Mouse (Mus musculus): ENCODE results near the gene Rhou.

Rhou gene

DNA sequence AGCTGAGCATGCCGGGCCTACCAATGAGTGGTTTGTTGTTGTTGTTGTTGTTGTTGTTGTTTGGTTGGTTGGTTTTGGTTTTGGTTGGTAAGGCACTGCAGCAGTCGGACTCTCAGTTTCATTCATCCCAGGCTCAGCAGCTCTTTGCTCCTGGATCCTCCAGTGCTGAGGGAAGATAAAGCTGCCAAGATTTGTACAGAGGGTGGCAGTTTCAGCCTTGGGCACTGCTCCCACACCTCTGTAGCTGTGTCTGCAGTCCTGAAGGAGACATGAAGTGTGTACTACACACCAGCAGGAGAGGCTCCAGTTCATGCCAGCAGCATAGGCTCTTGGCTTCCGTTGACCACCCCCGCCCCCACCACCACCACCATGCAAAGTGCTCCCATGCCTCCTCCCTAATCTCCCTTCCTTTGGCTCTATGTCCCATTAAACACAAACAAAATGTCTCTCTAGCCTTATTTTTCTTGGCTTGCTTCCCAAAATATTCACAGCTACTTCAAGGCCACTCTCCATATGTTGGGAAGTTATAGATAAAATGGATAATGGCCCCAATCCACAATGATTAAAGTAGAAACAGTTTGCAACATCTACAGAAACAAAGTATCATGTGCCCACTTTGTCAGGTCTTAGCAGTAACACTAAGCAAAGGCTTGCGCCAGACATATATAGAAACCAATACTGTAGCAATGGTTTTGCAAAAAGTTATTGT, 2.2 kb upstream of the Rhou start:
- DNase-seq (ENCODE audit: extremely low spot score) = no peak

DNA sequence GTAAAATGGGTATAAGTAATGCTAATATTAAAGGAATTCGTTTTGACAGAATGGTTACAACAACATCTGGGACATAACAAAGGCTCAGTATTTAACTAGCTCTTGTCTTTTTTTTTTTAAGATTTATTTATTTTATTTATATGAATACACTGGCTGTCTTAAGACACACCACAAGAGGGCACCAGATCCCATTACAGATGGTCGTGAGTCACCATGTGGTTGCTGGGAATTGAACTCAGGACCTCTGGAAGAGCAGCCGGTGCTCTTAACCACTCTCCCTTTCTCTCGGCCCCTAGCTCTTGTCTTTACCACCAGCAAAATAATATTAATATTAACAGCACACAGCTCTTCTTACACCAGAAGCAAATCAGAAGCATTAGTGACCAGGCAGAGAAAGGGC, 1.1 kb upstream of the Rhou start:
- DNase-seq (ENCODE audit: extremely low spot score) = no peak

DNA sequence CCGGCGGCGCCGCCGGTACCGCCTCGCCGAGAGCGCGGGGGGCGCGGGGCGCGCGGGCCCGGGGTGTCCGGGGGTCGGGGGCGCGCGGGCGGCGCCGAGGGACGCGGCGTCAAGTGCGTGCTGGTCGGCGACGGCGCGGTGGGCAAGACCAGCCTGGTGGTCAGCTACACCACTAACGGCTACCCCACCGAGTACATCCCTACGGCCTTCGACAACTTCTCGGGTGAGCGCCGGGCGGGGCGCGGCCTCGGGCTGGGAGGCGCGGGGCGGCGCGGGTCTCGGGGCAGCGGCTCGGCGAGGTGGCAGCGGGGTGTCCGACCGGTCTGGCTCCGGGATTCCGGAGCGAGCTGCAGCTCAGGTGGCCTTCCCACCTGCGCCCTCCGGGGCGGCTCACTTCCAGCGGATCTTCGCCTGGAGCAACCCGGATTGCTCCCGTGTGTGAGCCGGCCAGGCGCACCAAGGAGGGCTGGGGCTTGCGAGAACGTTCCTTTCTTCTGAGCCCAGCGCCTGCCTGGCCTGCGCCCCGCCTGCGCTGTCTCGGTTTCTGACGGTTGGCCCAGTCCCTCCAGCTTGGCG, 353 bp downstream of the Rhou start:
- DNase-seq (ENCODE audit: extremely low spot score) = peak; percentile 79

DNA sequence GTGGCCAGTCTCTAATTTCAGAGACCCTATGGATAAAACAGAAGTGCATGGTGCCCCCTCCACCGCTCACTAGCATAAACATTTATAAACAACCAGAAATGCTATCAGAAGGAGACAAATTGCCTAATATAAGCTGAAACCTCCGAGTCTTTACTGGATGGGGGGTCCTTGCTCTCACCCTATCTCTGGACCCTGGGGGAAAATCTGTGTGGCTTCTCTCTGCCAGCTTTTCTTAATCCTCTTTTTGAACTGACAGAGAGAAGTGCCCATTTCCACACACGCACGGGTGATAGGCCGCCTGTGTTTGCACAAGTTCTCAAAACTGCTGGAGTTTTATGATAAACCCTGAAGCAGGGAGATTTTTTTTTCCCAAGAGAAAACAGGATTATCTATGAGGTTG, 1.0 kb downstream of the Rhou start:
- no peak for DNase-seq (ENCODE audit: extremely low spot score)

DNA sequence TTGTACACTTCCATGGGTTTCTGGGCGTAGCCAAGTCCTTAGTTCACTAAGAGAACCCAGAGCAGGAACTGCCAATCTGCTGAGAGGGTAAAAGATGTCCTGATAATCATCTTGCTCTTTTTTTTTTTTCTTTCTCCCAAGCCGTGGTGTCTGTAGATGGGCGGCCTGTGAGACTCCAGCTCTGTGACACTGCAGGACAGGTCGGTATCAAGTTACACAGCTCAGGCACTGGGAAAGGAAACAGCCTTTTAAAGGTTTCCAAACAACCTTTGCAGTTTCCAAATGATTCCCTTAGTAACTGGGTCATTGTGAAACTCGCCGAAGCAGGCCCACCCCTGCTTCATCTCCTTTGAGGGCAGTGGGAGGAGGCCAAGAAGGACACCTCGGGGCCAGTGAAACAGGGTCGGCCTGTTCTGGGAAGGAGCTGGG, 1.6 kb downstream of the Rhou start:
- peak; percentile 67 for DNase-seq (ENCODE audit: extremely low spot score)

DNA sequence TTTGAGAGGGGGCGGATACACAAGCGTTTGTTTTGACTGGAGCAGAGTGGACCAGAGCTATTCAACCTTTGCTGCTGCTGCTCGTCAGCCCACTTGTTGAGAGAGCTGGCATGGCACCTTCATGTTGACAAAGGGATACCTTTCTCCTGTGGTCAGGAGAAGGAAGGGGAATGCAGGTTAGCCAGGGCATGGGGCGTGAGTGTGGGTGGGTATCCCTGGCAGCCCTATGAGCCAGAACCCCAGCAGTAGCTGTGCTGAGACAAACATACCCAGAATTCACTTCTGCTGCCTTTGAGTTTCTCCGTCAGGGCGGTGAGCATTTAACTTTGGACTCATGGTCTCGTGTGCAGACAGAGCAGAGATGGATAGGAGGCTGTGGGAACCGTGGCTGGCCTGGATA, 4.1 kb downstream of the Rhou start:
- DNase-seq (ENCODE audit: extremely low spot score) = no peak

DNA sequence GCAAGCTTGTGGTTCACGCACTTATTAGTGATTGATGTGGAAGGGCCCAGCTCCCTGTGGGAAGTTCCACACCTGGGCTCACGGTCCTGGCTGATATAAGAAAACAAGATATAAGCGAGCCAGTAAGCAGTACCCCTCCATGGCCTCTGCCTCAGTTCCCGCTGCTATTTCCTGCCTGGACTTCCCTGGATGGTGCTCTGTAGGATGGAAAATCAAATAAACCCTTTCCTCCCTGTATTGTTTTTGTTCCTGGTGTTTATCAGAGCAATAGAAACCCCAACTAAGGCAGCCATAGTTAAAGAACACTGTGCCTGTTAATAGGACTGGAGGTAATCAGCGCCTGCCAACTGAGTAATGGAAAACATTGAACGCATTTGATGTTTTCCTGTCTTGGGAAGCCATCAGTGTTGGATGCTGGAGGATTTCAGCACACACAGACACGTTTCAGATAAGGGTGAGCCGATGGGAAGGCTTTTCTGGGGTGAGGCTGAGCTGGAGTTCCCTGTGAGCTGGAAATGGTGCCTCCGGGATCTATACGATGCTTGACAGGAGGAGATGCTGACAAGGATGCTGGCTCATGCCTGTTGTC, 5.8 kb downstream of the Rhou start:
- DNase-seq (ENCODE audit: extremely low spot score) = no peak

DNA sequence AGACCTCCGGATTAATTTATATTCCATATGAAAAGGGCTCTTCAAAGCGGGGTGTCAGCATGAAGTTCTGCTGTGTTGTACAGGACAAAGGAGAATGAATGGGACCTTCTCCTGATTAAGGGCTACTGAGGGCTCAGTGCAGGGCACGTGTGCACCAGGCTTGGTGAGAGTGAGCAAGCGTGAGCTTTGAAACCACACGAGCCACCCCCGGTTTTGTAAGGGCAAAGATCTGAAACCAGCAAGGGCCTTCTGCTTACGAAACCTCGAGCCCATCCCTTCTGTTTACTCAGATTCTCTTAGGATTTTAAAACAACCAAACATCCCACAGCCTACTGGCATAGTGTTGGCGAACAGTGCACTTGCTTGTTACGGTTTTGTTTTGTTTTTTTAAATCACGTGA, 7.8 kb downstream of the Rhou start:
- DNase-seq (ENCODE audit: extremely low spot score) = no peak

DNA sequence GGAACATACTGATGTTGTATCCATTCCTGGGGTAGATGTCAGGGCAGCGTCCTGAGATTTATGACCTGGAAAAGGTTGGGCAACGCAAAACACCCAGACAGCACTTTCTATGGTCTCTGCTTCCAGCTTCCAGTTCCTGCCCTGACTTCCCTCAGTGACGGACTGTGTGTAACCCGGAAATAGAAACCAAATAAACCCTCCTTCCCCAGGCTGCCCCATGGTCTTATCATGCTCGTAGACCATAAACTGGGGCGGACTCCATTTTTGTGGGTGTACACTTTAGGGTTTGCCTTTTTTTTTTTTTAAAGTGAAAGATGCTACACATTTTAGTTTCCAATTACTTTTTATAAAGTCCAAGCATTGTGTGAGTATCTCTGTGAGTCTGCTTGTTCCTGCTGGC, 11.9 kb downstream of the Rhou start:
- no peak for DNase-seq (ENCODE audit: extremely low spot score)

DNA sequence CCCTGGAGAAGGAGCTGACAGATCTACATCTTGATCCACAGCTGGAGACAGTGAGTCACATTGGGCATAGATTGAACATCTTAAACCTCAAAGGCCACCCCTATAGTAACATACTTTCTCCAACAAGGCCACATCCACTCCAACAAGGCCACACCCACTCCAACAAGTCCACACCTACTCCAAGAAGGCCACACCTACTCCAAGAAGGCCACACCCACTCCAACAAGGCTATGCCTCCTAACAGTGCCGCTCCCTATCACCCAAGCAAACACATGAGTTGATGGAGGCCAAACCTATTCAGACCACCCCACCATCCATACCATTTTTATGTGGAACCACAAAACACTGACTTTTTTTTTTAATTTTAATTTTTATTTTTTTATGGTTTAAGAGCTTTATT, 13.1 kb downstream of the Rhou start:
- DNase-seq (ENCODE audit: extremely low spot score) = no peak

DNA sequence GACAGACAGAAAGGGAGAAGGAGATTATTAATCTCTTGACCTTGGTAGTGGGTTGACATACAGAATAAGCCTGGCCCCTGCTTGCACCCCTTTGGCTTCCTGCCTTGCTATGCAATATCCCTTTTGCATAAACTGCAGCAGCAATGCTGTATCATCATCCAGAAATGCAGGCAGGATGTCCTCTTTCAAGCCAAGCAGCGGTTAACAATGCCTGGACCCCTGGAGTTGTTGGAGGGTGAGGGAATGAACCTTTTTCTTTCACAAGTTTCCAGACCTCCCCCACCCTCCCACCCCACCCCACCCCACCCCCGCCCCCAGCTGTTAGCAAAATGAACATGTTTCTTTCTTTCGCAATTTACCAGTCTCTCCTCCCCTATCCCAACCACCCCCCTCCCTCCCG, 15.0 kb downstream of the Rhou start:
- no peak for DNase-seq (ENCODE audit: extremely low spot score)

DNA sequence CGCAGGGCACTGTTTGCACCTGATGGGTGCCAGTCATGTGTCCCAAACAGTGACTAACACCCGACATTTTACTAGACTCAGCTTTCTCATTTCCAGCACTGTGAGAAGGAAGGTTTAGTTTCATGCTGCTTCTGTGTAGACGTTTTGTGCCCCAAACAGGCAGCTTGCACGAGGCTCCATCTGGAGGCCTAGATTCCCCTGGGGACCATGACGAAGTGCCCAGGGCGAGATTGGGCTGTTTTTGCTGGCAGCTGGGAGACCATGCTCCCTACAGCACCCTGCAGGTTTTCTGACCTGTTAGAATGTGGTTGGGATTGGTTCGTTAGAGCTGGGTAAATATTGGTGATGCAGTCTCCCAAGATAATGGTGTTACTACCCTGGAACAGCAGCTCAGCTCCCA, 17.0 kb downstream of the Rhou start:
- no peak for DNase-seq (ENCODE audit: extremely low spot score)

DNA sequence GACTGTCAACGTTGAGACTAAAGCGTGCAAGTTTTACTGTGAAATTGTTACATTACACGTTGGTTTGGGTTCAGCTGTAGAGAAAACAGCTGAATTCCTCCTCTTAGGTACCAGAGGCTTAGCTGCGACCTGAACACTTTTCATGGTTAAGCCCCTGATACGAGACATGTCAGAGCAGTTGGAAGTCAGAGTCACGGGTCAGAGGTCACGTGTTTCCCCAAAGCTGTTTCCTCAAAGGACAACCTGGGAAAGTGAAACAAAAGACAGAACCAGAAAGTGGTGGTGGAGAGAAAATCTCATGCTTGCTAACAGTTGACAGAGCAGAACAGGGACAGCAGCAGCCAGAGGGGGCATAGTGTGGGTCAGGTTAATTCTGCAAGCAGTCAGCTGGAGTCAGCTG, 17.7 kb downstream of the Rhou start:
- DNase-seq (ENCODE audit: extremely low spot score) = no peak

DNA sequence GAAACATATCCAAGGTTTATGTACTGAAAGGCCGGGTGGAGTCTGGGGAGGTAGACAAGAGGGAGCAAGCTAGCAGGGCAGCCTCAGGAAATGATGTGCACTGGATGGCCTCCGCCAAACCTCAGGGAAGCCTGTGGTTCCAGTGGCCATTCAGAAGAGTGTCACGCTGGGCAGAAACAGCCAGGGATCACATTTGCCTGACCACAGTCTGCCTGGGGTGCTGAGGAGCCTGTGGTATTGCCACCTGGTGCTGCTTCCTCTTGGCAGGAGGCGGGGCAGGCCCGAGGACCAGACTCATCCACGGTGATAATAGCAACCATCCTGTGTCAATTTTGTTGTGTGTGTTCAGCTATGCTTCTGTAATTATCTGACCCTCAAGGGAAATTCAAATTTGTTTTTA, 18.9 kb downstream of the Rhou start:
- no peak for DNase-seq (ENCODE audit: extremely low spot score)

DNA sequence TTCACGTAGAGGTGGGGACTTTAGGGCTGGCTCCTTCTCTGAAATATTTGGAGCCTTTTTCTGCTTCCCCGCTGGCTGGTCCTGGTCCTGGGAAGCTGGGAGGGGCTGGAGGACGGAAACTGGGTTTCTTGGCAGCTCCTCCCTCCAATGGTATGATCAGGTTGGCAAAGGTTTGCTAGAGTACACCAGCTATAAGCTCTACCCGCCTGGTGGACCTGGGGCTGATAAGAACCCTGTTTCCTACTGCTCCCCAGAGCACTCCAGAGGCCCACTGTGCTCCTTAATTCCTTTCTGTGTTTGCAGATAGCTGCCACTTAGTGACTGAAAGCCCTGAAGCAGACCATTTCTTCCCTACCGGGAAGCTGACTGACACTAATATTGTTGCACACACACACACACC, 21.9 kb downstream of the Rhou start:
- DNase-seq (ENCODE audit: extremely low spot score) = no peak

DNA sequence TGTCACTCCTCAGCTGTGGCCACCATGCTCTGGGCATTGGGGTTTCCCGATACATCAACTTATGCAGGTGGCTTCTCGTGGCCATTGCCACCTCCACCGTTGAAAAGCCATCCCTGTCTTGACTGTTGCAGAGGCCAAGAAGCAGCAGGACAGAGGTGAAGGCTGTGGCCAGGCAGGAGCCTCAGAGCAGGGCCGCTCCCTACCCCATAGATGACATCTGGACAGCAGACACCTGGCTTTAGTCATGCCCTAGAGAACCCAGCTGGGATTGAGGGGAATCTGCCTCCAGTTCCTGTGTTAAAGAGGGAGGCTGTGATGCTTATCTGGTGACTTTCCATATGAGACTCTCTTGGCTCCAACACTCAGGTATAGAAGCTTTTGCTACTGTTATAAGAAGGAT, 24.7 kb downstream of the Rhou start:
- DNase-seq (ENCODE audit: extremely low spot score) = no peak

DNA sequence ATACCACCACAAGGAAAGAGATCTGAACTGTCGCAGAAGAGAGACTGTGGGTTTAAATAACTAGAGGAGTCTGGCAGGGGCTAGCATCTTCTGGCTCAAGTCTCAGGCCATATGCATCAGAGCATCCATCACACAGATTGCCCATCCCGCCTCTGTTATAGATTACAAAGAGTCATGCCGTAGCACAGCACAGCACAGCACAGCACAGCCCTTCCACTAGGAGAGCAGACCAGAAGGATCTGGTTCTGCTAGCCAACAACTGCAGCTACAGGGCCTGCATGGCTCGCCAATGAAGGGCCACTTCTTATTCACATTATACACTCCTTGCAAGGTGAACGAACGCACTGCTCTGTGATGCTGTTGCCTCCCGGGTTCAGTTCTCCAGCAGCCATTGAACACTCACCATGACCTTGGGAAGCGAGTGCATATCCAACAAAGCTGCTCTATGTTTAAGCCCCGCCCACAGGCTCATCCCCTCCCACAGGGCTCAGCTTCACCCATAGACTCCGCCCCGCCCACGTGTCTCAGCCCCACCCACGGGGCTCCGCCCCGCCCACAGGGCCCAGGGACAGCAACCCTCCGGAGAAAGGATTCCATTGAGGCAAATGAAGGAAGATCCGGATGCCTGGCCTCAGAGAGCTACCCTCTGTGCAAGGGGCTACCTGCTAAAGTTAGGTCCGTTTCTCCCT, 28.5 kb downstream of the Rhou start:
- DNase-seq (ENCODE audit: extremely low spot score) = peak; percentile 88

DNA sequence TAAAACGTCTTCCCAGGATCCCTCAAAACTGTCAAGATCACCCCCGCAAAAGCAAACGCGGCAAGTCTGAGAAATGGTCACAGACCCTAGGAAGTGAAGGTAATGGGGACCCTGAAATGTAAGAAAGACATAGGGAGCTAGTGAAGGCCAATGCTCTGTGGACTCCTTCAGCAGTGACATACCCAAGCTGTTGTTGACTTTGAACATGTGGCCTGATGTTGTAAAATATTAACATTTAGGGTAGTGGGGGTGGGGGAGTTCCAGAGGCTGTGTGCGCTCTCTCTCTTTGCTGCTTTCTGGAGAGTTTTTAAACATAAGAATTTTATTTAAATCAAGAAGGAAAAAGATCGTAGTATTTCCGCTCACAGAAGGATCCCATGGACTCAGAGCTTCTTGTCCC, 29.6 kb downstream of the Rhou start:
- no peak for DNase-seq (ENCODE audit: extremely low spot score)

DNA sequence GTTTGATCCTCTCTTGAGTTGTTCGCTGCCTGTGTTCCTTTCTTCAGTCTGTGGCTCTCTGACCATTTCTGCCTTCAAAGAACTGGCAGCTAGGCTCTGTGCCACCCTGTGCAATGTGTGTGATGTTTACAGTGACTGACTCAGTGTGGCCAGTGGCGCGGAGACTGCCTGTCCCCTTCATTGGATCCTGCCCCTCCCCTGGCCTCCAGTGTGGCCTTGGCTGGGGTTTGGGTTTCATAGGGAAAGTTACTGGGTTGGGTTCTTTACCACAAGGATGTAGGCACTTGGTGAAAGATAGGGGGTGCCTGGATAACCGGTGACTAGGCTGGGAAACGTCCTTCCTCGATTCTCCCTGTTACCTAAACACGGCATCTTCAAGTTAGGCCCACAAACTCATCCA, 31.1 kb downstream of the Rhou start:
- DNase-seq (ENCODE audit: extremely low spot score) = no peak

DNA sequence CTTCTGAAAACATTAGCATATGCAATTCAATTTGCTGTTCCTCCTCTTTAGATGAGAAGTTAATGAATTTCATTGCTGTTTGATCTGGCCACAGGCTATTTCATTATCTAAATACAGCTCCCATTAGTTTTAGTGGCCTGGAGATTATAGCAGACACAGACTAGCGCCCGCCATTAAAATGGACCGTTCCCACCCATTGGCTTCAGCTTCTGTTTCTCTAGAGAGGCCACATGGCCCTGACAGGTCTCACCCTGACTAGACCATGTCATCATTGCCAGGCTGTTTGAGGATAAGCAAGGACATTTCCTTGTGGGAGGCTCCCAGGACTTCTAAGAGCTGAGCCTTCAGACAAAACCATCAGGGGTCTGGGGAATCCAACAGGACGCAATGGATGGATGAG, 31.7 kb downstream of the Rhou start:
- DNase-seq (ENCODE audit: extremely low spot score) = no peak

DNA sequence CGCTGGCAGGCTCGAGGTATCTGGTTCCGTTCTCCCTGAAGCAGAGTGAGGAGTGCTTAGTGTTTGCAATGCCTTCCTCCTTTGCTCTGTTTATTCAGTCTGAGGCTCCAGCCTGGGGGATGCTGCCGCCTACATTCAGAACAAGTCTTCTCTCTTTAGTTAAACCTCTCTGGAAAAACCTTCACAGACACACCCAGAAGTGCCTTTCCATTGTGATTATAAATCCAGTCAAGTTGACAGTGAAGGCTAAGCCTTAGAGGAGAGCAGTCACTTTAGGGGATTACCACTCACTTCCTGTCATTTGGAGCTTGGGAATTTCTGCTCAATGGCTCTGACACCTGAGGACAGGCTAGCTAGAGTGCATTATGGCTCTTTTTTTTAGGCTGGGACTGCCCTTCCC, 34.1 kb downstream of the Rhou start:
- DNase-seq (ENCODE audit: extremely low spot score) = no peak

DNA sequence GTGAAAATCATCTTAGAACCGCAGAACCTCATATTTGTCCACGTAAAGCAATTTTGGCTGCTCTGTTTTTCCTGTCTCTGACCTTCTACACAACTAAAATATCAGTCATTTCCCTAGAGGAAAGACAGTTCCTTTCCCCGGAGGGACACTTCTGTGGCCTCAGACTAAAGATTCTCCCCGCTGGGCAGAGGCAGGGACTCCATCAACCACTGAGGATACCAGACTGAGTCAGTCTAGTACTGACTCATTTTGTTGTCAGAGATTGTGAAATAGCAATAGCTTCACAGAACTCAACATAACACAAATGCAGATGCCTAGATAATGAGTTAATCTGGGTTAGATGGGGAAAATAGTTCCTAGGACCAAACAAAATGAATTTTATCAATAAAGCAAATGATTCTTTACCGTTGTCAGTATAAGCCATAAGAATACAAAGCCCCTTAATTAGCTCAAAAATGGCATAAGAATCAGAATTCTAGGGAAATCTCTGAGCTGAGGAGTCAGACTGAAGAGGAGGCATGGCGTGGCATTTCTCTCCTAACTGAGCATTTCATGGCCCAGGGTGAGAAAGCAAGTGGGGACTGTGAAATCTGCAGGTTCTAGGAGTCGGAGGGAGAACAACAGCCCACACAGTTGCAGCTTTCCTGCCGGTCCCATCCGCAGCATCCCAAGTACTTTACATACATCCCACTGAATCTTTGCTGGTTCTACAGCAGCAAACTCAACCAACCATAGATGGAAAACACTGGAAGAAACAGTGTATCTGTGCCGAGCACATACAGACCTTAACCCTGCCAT, 38.6 kb downstream of the Rhou start:
- DNase-seq (ENCODE audit: extremely low spot score) = no peak

All from embryo, embryonic 9.5 days (tissue).